Mouse (Mus musculus) neural tube, embryonic 11.5 days (tissue): ENCODE measurements at regions not wholly inside any gene's neighbourhood (a gene's known extent, or its start where the extent isn't known, plus 50 kb on each side); places are given as distances from the start of the nearest gene placed in this dataset.

ENCODE experiments used
- ATAC-seq: fragments of 200-750 bp; cut with Nextera tagmentation; 2 replicates; pipeline ENCODE4 v1.8.0; 2017; ENCODE audit warnings: moderate number of reproducible peaks, mild to moderate bottlenecking, moderate TSS enrichment, moderate library complexity; ENCODE audit not compliant: insufficient read depth, low FRiP score, low TSS enrichment
- DNase-seq: peaks from one replicate; pipeline ENCODE4 v3.0.0-alpha.2; 2015; ENCODE audit warnings: low spot score
- H3K27ac ChIP-seq: fragments of 300-500 bp; sonication (generic); 2 replicates; pipeline ENCODE4 v1.5.1; 2014; ENCODE audit warnings: low read depth, mild to moderate bottlenecking, low read length
- H3K27me3 ChIP-seq: fragments of 300-500 bp; sonication (generic); 2 replicates; pipeline ENCODE4 v1.6.1; 2014; ENCODE audit warnings: mild to moderate bottlenecking, low read length, mixed read lengths; ENCODE audit not compliant: control insufficient read depth, insufficient read depth
- H3K36me3 ChIP-seq: fragments of 300-500 bp; sonication (generic); 2 replicates; pipeline ENCODE4 v1.6.1; 2014; ENCODE audit warnings: mild to moderate bottlenecking, low read length, moderate library complexity, mixed read lengths; ENCODE audit not compliant: control insufficient read depth, insufficient read depth
- H3K4me1 ChIP-seq: fragments of 300-500 bp; sonication (generic); 2 replicates; pipeline ENCODE4 v1.6.1; 2014; ENCODE audit warnings: low read length, mixed read lengths; ENCODE audit not compliant: control insufficient read depth, insufficient read depth
- H3K4me2 ChIP-seq: fragments of 300-500 bp; sonication (generic); 2 replicates; pipeline ENCODE4 v1.6.1; 2014; ENCODE audit warnings: low read depth, mild to moderate bottlenecking, moderate library complexity
- H3K4me3 ChIP-seq: fragments of 300-500 bp; sonication (generic); 2 replicates; pipeline ENCODE4 v1.5.1; 2014; ENCODE audit warnings: low read depth, low read length
- H3K9ac ChIP-seq: fragments of 300-500 bp; sonication (generic); 2 replicates; pipeline ENCODE4 v1.6.1; 2014; ENCODE audit warnings: mild to moderate bottlenecking, low read length
- H3K9me3 ChIP-seq: fragments of 300-500 bp; sonication (generic); 2 replicates; pipeline ENCODE4 v1.6.1; 2016; ENCODE audit warnings: low read length; ENCODE audit not compliant: control insufficient read depth
- WGBS: fragments of 180-500 bp; shearing (Covaris S2); extraction: QIAGEN DNeasy Blood & Tissue Kit; methylation state at CpG from one replicate; pipeline ENCODE4 v1.1.7; 2014; 5-methylcytosine and 5-hydroxymethylcytosine counted together

DNA sequence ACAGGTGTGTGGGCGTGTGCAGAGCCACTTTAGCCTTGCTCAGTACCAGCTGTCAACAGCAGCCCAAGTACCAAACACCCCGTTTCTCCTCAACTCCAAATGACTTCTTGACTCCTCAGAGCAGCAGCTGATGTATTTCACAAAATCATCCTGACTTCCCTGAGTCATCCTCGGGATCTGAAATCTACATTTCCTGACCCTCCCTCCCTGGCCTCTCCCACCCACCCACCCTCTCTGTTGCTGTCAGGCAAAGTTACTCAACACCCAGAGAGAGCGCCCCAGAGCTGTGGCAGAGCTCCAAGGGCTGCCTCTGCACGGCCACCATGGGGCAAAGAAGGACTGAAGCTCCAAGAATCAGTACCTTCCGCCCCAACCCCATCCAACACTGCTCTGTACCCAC, 83.5 kb upstream of the Cyp1b1 start:
- H3K9me3 ChIP-seq: no peaks in the 10 kb centered on the region
- no peak overlapping the region for H3K4me3 ChIP-seq
- 86% methylated on average over 6 of the region's 6 CpGs for WGBS
- H3K36me3 ChIP-seq: no peaks in the 10 kb centered on the region
- no peaks in the 10 kb centered on the region for H3K27me3 ChIP-seq
- no peak overlapping the region for H3K27ac ChIP-seq
- no peaks in the 10 kb centered on the region for H3K4me1 ChIP-seq
- H3K4me2 ChIP-seq: no peak overlapping the region
- no peak overlapping the region for H3K9ac ChIP-seq
- ATAC-seq: no peak
- DNase-seq: no peak

DNA sequence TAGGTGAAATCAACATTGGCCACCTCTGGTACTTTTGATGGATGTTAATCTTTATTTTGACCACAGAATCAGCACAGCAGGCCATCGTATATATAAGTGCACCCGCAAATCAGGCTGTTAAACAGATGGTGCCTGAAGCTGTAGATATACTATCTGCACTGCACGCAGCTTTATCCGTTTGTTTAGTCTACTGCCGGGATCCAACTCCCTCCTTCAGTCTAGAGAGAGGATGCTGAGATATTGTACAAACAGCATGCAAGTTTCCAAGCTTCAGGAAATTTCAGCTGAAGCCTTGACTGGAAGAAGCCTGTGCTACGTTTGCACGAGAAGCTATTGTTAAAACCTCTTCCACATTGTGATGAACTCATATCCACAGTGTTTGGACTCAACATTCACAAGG, 75.3 kb upstream of the Cyp1b1 start:
- WGBS: 73% methylated on average over 7 of the region's 7 CpGs
- Histone ChIP-seq H3K4me3 (no peak overlapping the region), H3K36me3 (no peaks in the 10 kb centered on the region), H3K4me2 (no peak overlapping the region), H3K9ac (no peak overlapping the region), H3K4me1 (no peaks in the 10 kb centered on the region), H3K9me3 (no peaks in the 10 kb centered on the region), H3K27ac (no peak overlapping the region), H3K27me3 (no peaks in the 10 kb centered on the region)
- ATAC-seq (no peak), DNase-seq (no peak)

DNA sequence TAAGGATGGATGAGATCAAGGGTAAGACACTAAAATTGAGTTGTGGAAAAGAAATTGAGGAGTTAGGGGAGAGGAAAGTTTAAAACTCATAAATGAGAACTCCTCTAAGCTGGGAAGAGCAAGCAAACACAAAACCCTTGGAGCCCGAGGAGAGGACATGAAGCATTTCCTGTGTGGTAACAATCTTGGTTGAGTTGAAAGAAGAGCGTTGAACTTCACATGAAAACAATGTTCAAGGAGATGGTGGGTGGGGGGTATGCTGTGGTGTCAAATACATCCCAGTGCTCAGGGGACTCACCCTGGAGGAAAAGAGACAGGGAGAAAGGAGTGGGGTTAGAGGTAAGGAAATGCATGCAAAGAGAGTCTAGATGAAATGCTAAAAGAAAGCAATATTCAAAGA, 72.3 kb upstream of the Cyp1b1 start:
- DNase-seq (no peak), ATAC-seq (no peak)
- Histone ChIP-seq H3K9me3 (no peaks in the 10 kb centered on the region), H3K4me1 (no peaks in the 10 kb centered on the region), H3K27me3 (no peaks in the 10 kb centered on the region), H3K9ac (no peak overlapping the region), H3K36me3 (no peaks in the 10 kb centered on the region), H3K27ac (no peak overlapping the region), H3K4me3 (no peak overlapping the region), H3K4me2 (no peak overlapping the region)
- 80% methylated on average over 2 of the region's 2 CpGs for WGBS

DNA sequence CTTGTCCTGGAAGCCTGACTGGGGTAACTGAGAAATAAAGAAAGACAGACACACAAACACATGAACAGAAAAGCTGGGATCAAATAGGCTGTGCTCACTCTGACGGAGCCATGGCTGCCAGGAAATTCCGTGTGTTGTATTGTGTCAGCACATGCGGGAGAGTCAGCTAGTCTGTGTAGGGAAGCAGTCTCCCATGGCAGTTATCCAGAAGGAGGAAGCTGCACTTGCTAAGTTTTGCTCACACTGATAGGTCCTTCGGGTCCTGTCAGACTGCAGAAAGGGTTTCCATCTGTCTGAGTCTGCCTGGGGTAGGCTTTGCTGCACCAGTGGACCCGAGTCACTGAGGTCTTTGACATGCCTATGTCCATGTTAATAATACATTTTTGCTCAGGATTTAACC, 71.8 kb upstream of the Cyp1b1 start:
- no peak overlapping the region for H3K4me2 ChIP-seq
- DNase-seq (no peak), ATAC-seq (no peak)
- H3K27ac ChIP-seq: no peak overlapping the region
- H3K9me3 ChIP-seq: no peaks in the 10 kb centered on the region
- no peak overlapping the region for H3K4me3 ChIP-seq
- WGBS: 86% methylated on average over 5 of the region's 5 CpGs
- H3K36me3 ChIP-seq: no peaks in the 10 kb centered on the region
- H3K27me3 ChIP-seq: no peaks in the 10 kb centered on the region
- no peak overlapping the region for H3K9ac ChIP-seq
- no peaks in the 10 kb centered on the region for H3K4me1 ChIP-seq

DNA sequence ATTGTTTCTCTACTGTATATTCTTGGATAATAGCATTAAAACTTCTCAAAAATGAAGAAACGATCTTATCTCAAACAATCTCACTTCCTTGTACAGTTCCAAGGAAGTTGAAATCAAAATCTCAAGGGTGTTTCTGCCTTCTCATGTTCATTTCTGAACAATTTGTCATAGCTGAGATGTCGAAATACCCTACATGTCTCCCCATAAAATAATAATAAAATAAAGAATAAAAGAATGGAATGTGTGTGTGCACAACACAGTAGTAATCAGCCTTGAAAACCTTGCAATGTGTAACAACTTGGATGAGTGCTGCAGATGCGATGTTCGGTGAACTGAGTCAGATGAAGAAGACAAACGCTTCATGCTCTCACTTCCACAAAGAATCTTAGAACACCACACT, 71.4 kb upstream of the Cyp1b1 start:
- no peak overlapping the region for H3K9ac ChIP-seq
- no peak overlapping the region for H3K4me3 ChIP-seq
- no peaks in the 10 kb centered on the region for H3K9me3 ChIP-seq
- no peak for ATAC-seq
- no peak overlapping the region for H3K4me2 ChIP-seq
- no peaks in the 10 kb centered on the region for H3K36me3 ChIP-seq
- DNase-seq: no peak
- no peaks in the 10 kb centered on the region for H3K4me1 ChIP-seq
- no peak overlapping the region for H3K27ac ChIP-seq
- no peaks in the 10 kb centered on the region for H3K27me3 ChIP-seq
- WGBS: 95% methylated on average over 5 of the region's 5 CpGs

DNA sequence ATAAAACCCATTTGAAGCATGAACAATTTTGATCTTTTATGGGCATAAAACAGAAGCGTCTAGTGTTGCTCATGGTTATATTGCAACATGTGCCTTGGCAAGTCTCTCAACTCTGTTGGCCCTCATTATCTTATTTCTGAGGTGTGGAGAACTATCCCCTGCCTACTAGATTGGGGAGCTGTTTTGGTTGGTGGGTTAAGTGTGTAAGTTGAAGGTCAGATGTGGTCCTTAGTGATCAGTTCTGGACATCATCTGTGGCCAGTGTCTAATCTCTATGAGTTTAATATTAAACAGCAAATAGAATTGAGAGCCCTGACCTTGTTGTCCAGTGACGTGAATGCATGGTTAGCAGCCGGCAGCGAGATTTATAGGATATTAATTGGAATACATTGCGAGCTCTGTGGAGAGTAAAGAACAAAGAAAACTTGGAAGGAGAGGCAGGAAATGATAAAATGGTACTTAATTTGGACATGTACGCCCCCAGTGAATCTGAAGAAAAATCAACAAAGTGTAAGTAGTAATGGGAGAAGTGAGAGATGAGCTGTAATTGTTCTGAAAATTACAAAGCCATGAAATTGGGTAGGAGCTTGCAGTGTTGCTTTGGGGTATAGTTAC, 69.5 kb upstream of the Cyp1b1 start:
- Histone ChIP-seq H3K4me1 (no peaks in the 10 kb centered on the region), H3K27me3 (no peaks in the 10 kb centered on the region), H3K9ac (no peak overlapping the region), H3K9me3 (no peaks in the 10 kb centered on the region), H3K27ac (no peak overlapping the region), H3K4me3 (no peak overlapping the region), H3K4me2 (no peak overlapping the region), H3K36me3 (no peaks in the 10 kb centered on the region)
- WGBS: 80% methylated on average over 6 of the region's 6 CpGs
- ATAC-seq (no peak), DNase-seq (no peak)

DNA sequence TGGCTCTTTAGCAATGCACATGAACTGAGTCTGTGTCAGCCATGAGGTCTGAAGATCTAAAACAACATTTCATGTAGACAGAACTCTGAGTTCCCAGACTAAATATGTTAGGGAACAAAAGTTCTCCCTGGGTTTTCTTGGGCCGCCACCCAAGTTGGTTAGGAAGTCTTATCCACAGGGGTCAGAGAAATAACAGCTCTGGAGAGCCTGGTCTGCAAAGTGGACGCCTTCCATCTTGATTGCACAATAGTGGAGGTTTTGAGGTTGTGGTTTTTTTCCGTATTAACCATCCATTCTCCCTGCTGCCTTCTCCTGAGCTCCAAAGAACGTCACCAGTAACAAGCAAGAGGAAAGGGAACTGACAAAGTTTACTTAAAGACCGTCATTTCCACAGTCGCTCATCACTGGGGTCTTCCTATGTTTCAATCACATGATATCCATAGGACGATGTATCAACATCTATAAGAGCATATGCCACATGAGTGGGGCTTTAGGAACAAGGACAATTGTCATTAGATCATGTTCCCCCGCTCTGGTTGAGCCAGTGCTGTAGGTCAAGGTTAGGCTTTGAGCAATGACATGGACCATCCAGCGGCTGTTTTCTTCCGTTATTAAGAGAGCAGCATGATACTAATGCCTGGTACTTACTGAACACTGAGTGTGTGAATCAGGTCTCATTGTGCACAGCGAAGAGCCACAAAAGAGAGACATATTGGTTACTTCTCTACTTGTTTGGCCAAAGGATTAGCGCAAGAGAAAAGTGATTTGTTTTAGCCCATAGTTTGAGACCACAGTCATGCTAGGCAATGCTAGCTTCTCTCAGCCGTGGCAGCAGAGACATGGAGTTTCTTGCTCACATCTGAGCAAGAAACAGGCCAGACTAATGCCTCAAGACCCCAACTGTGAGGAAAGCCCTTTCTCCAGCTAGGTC, 67.1 kb upstream of the Cyp1b1 start:
- Histone ChIP-seq H3K9me3 (no peaks in the 10 kb centered on the region), H3K4me3 (no peak overlapping the region), H3K4me2 (no peak overlapping the region), H3K36me3 (no peaks in the 10 kb centered on the region), H3K9ac (no peak overlapping the region), H3K4me1 (no peaks in the 10 kb centered on the region), H3K27ac (no peak overlapping the region), H3K27me3 (no peaks in the 10 kb centered on the region)
- ATAC-seq: no peak
- WGBS: 94% methylated on average over 13 of the region's 13 CpGs
- DNase-seq: no peak

DNA sequence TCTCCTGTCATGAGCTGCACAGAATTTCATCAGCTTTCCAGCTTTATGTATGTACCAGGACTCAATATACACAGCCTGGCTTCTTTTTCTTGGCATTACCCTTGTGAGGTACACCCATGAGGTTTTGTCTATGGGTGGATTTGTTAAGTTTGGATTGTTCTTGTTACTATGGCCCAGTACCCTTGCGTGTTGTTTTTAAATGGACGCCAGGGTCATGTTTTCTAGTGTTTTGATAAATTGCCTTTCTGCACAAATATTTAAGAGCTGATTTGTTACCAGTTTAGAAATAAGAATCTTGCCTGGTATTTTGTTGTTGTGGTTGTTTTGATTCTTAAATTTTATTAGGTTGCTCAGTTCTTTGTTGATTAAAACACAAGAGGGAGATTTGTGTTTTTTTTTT, 66.4 kb upstream of the Cyp1b1 start:
- Histone ChIP-seq H3K9ac (no peak overlapping the region), H3K27ac (no peak overlapping the region), H3K27me3 (no peaks in the 10 kb centered on the region), H3K36me3 (no peaks in the 10 kb centered on the region), H3K4me2 (no peak overlapping the region), H3K9me3 (no peaks in the 10 kb centered on the region), H3K4me3 (no peak overlapping the region), H3K4me1 (no peaks in the 10 kb centered on the region)
- WGBS: 94% methylated on average over 2 of the region's 2 CpGs
- DNase-seq (no peak), ATAC-seq (no peak)

DNA sequence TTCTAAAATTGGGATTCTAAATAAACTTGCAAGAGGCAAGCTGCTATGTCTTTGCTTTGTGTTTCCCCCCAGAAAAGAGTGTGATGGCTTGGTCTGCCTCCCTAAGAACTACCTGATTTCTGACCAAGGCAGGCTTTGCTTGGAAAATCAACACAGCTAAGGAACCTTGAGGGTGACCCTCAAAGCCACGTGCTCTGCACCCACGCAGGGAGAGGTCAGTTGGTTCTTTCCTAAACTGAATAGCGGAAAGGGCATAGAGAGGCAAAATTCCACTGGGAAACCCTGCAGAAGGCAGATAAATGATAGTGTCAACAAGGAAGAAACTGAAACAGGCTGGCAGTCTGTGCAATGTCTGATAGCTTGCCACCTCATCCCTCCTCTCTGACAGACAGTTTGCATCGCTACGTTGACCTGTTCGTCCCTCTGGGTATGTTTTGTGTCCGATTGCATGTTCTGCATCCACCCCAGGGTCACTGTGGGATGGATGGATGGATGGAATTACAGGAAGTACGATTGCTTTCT, 63.1 kb upstream of the Cyp1b1 start:
- Histone ChIP-seq H3K4me3 (no peak overlapping the region), H3K9ac (no peak overlapping the region), H3K27me3 (no peaks in the 10 kb centered on the region), H3K36me3 (no peaks in the 10 kb centered on the region), H3K27ac (no peak overlapping the region), H3K4me1 (no peaks in the 10 kb centered on the region), H3K4me2 (no peak overlapping the region), H3K9me3 (no peaks in the 10 kb centered on the region)
- DNase-seq: no peak
- ATAC-seq: no peak
- 71% methylated on average over 8 of the region's 8 CpGs for WGBS
